Mouse (Mus musculus): Measurements from ENCODE around the gene Igfbp2.

GRCm38 (mm10) chr1:72823751-72824706 is at the start of gene Igfbp2:
- TF ChIP-seq CTCF (IDR thresholded peaks at IDR 0.05; ENCODE audit: low read depth, low read length) (no peak), POLR2A (IDR thresholded peaks at IDR 0.05; ENCODE audit: extremely low read depth, insufficient read depth, low read length) (peak; percentile 95)
